Comparison of ENCODE assay signal across 8 mouse cellular contexts in genomic region chr4:8239306-8239670, GRCm38 (mm10). TPM values are rescaled to one million over a fixed set of nuclear protein-coding genes. Genes with fewer than 3 reads are reported as not detected.
DNase-seq lines count a peak whose midpoint lies in the region; ATAC-seq and TF ChIP-seq lines count a peak whose summit lies in the region.

No protein-coding gene starts in this region.

- peak overlapping the region; percentile 98 for H3K4me2 ChIP-seq in heart, embryonic 14.5 days (ENCODE audit: low read length)
- peak overlapping the region; percentile 94 for H3K4me2 ChIP-seq in hindbrain, embryonic 11.5 days (replicated peaks; ENCODE audit: low read depth, low read length)
- H3K4me2 ChIP-seq in midbrain, embryonic 13.5 days (replicated peaks), result peak overlapping the region; percentile 99

- no peak for DNase-seq in heart, postnatal 10 days
- DNase-seq in brain, embryonic 14.5 days (ENCODE audit: low read depth), result peak; percentile 42
- DNase-seq in hindbrain, embryonic 11.5 days (ENCODE audit: low spot score), result no peak
- DNase-seq in urinary bladder, postnatal 36 days (ENCODE audit: low spot score in 2 of 2), result no peak
- DNase-seq in urinary bladder, postnatal 4 days (ENCODE audit: low spot score in 2 of 2), result no peak
- DNase-seq in gastrocnemius, postnatal 4 days (ENCODE audit: low spot score in 2 of 2), result no peak

- WGBS in heart, embryonic 14.5 days, result 18% methylated on average over 11 of the region's 11 CpGs
- WGBS in hindbrain, embryonic 11.5 days, result 20% methylated on average over 11 of the region's 11 CpGs
- 19% methylated on average over 11 of the region's 11 CpGs for WGBS in midbrain, embryonic 13.5 days

- peaks cover 0 to under 1% of the 10 kb centered on the region in 2 experiments; a peak in 1 of 4 replicates for H3K4me1 ChIP-seq in heart, embryonic 14.5 days (ENCODE audit: control insufficient read depth in 2 of 2, insufficient read depth in 2 of 2, low read length in 2 of 2)
- H3K4me1 ChIP-seq in hindbrain, embryonic 11.5 days (replicated peaks; ENCODE audit: control insufficient read depth, insufficient read depth, low read length), result no peaks in the 10 kb centered on the region
- H3K4me1 ChIP-seq in midbrain, embryonic 13.5 days (replicated peaks), result peaks cover 8% of the 10 kb centered on the region; the same call in 1 of the 2 replicates

- intact Hi-C loops in heart, postnatal 10 days (cut with DNase I), result loop anchor here (5.0 kb wide), 1 partner anchor 37 kb away; no protein-coding TSS in a partner anchor

- H3K4me3 ChIP-seq in heart, embryonic 14.5 days (ENCODE audit: control insufficient read depth in 1 of 2, insufficient read depth in 1 of 2, low read depth in 1 of 2, low read length in 2 of 2), result peak overlapping the region; percentile 82 to 89
- peak overlapping the region; percentile 52 for H3K4me3 ChIP-seq in hindbrain, embryonic 11.5 days (ENCODE audit: low read depth, low read length)
- peak overlapping the region; percentile 73 for H3K4me3 ChIP-seq in midbrain, embryonic 13.5 days (replicated peaks)

- no peaks in the 10 kb centered on the region for H3K36me3 ChIP-seq in heart, embryonic 14.5 days (ENCODE audit: control insufficient read depth, insufficient read depth, low read length)
- H3K36me3 ChIP-seq in hindbrain, embryonic 11.5 days (ENCODE audit: control insufficient read depth, insufficient read depth, low read length), result no peaks in the 10 kb centered on the region
- H3K36me3 ChIP-seq in midbrain, embryonic 13.5 days, result no peaks in the 10 kb centered on the region

- TF ChIP-seq CTCF in brain, embryonic 14.5 days (IDR thresholded peaks at IDR 0.05; ENCODE audit: borderline replicate concordance, extremely low read depth, insufficient read depth, insufficient read length), result no peak

- ATAC-seq in heart, embryonic 14.5 days (ENCODE audit: insufficient number of reproducible peaks, insufficient read depth, low FRiP score, low read depth), result peak; percentile 69
- ATAC-seq in hindbrain, embryonic 11.5 days (ENCODE audit: low FRiP score), result peak; percentile 66
- peak; percentile 65 for ATAC-seq in midbrain, embryonic 13.5 days

- no peaks in the 10 kb centered on the region for H3K27me3 ChIP-seq in heart, embryonic 14.5 days (ENCODE audit: control insufficient read depth, insufficient read depth, low read length)
- no peaks in the 10 kb centered on the region for H3K27me3 ChIP-seq in hindbrain, embryonic 11.5 days (ENCODE audit: control insufficient read depth, insufficient read depth, low read length)
- H3K27me3 ChIP-seq in midbrain, embryonic 13.5 days, result peaks cover 15% of the 10 kb centered on the region; the same call in 1 of the 2 replicates

- H3K9ac ChIP-seq in heart, embryonic 14.5 days (ENCODE audit: low read length), result peak overlapping the region; percentile 89
- H3K9ac ChIP-seq in hindbrain, embryonic 11.5 days (ENCODE audit: low read depth, low read length), result no peak overlapping the region
- H3K9ac ChIP-seq in midbrain, embryonic 13.5 days (replicated peaks), result peak overlapping the region; percentile 78

- no peak for TF ChIP-seq POLR2A in brain, embryonic 14.5 days (IDR thresholded peaks at IDR 0.05; ENCODE audit: borderline replicate concordance, extremely low read depth, insufficient read depth, insufficient read length, poor library complexity, severe bottlenecking)

- H3K27ac ChIP-seq in heart, embryonic 14.5 days (replicated peaks in 1 of 2; ENCODE audit: control insufficient read depth in 1 of 2, insufficient read depth in 1 of 2, low read depth in 2 of 2, low read length in 2 of 2), result no peak overlapping the region
- no peak overlapping the region for H3K27ac ChIP-seq in hindbrain, embryonic 11.5 days (ENCODE audit: low read depth, low read length)
- no peak overlapping the region for H3K27ac ChIP-seq in midbrain, embryonic 13.5 days

- no peaks in the 10 kb centered on the region for H3K9me3 ChIP-seq in heart, embryonic 14.5 days (ENCODE audit: control insufficient read depth, low read length)
- H3K9me3 ChIP-seq in hindbrain, embryonic 11.5 days (ENCODE audit: control insufficient read depth, low read length), result no peaks in the 10 kb centered on the region
- no peaks in the 10 kb centered on the region for H3K9me3 ChIP-seq in midbrain, embryonic 13.5 days

RNA-seq across cellular contexts. Expression of gene Car8, which starts 0.4 kb away (rescaled TPM):
- polyA plus RNA-seq in heart, embryonic 14.5 days (2014; fragmentation: Nextera tagmentation; extraction: Ambion mirVana), result 10.3 and 11.2 TPM in 2 replicates
- 10 to 100 TPM; 12.8 to 16.5 TPM for total RNA-seq in heart, postnatal 10 days (2021)
- 1.6 and 2.9 TPM in 2 replicates for polyA plus RNA-seq in brain, embryonic 14.5 days (2012; rRNA removed)
- polyA plus RNA-seq in hindbrain, embryonic 11.5 days (2014; fragmentation: Nextera tagmentation; extraction: Ambion mirVana), result 1.7 and 1.9 TPM in 2 replicates
- polyA plus RNA-seq in midbrain, embryonic 13.5 days (2015; fragmentation: Nextera tagmentation; extraction: Ambion mirVana), result 1.5 and 2.2 TPM in 2 replicates
- total RNA-seq in gastrocnemius, postnatal 4 days (2021), result 1 to 10 TPM; 2.3 to 3.1 TPM
